Mouse (Mus musculus): ENCODE results near the gene Sphk2. TPM values are rescaled to one million over a fixed set of nuclear protein-coding genes. Genes with fewer than 3 reads are reported as not detected.

Sphk2 gene
- polyA plus RNA-seq, 1 experiment from 2014 or later = 43.4 TPM

DNA sequence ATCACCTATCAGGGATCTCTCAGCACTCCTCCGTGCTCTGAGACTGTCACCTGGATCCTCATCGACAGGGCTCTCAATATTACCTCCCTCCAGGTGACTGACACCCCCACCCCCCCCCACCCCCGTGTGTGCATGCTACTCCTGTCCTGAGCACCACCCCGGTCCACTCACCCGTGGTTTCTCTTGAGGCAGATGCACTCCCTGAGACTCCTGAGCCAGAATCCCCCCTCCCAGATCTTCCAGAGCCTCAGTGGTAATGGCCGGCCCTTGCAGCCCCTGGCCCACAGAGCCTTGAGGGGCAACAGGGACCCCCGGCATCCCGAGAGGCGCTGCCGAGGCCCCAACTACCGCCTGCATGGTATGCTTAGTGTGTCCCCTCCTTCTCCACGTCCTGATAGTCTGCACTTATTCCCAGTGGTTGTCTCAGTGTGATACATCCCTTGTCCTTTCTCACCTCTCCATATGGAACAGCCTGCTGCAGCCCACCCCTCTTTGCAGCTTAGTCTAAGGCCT, 14.2 kb downstream of the Sphk2 start:
- Histone ChIP-seq H3K4me3 (replicated peaks) (peak overlapping the region; percentile 54), H3K27ac (replicated peaks) (peak overlapping the region; percentile 91), H3K9me3 (replicated peaks) (no peaks in the 10 kb centered on the region), H3K9ac (no peak overlapping the region), H3K27me3 (peaks cover 20% of the 10 kb centered on the region), H3K4me1 (peaks cover 69% of the 10 kb centered on the region), H3K36me3 (no peaks in the 10 kb centered on the region), H3K4me2 (replicated peaks) (peak overlapping the region; percentile 87)
- 41% methylated on average over 12 of the region's 12 CpGs for WGBS
- ATAC-seq (ENCODE audit: insufficient number of reproducible peaks, low FRiP score, low TSS enrichment, low read depth) = no peak

DNA sequence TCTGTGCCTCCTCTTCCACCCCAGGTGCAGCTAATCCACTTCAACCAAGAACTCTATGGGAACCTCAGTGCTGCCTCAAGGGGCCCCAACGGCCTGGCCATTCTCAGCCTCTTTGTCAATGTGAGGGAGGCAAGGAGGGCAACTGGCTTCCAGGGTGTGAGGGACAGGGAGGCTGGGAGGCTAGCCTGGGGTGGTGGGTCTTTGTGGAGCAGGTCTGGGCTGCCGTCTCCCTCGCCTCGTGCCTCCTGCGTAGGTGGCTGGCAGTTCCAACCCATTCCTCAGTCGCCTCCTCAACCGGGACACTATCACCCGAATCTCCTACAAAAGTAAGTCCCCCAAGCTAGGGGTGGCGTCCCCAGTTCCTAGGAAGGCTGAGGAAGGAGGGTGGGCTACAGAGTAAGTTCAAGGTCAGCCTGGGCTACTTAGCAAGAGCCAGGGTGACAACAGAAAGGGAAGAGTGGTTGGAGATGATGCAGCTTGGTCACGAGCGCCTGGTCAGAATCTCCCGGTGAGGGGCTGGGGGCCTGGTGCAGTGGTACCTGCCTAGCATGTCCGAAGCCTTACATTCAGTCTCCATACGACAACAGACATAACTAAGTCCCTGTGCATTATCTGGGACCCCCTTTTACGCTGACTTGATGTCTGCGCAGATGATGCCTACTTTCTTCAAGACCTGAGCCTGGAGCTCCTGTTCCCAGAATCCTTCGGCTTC, 14.8 kb downstream of the Sphk2 start:
- Histone ChIP-seq H3K4me2 (replicated peaks) (peak overlapping the region; percentile 87; the same call in 1 of the 2 replicates), H3K4me1 (peaks cover 62% of the 10 kb centered on the region), H3K4me3 (replicated peaks) (no peak overlapping the region), H3K27me3 (peaks cover 24% of the 10 kb centered on the region), H3K9ac (no peak overlapping the region), H3K27ac (replicated peaks) (peak overlapping the region; percentile 91; the same call in 1 of the 2 replicates), H3K36me3 (no peaks in the 10 kb centered on the region), H3K9me3 (replicated peaks) (no peaks in the 10 kb centered on the region)
- WGBS = 89% methylated on average over 17 of the region's 17 CpGs
- no peak for ATAC-seq (ENCODE audit: insufficient number of reproducible peaks, low FRiP score, low TSS enrichment, low read depth)

DNA sequence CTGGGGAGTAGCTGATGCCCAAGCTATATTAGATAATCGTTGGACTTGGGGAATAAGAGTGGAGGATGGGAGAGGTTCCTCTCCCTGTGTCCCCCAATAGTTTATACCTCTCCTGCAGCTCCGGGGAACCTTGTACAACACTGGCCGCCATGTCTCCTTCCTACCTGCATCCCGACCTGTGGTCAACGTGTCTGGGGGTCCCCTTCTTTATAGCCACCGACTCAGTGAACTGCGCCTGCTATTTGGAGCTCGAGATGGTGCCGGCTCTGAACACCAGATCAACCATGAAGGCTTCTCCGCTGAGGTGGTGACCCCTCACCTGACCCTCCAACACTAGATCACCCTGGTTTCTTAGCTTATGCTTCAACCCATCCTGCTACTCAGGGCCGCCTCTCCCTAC, 15.5 kb downstream of the Sphk2 start:
- Histone ChIP-seq H3K9me3 (replicated peaks) (no peaks in the 10 kb centered on the region), H3K4me1 (peaks cover 56% of the 10 kb centered on the region), H3K27ac (replicated peaks) (no peak overlapping the region), H3K27me3 (peaks cover 24% of the 10 kb centered on the region), H3K4me2 (replicated peaks) (no peak overlapping the region), H3K9ac (no peak overlapping the region), H3K36me3 (no peaks in the 10 kb centered on the region), H3K4me3 (replicated peaks) (no peak overlapping the region)
- 89% methylated on average over 11 of the region's 11 CpGs for WGBS
- ATAC-seq (ENCODE audit: insufficient number of reproducible peaks, low FRiP score, low TSS enrichment, low read depth) = no peak

DNA sequence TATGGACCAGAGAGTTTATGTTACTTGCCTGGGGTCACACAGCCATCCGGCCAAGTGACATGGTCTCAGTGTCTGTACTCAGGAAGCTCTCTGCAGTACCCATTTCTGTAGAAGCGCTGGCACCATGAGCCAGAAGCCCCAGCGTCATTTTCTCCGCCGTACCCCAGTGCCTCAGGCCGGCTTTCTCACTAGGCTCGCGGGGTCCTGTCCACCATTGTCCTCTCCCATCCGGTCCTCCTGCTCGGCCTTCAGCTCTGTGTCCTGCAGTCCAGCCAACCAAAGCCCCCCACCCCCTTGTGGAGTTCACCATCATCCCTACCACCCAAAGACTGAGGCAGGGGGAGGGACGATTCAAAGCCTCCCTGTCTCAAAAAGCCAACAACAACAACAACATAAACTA, 16.2 kb downstream of the Sphk2 start:
- Histone ChIP-seq H3K27me3 (peaks cover 24% of the 10 kb centered on the region), H3K27ac (replicated peaks) (no peak overlapping the region), H3K4me2 (replicated peaks) (peak overlapping the region; percentile 90; the same call in 1 of the 2 replicates), H3K36me3 (no peaks in the 10 kb centered on the region), H3K9ac (no peak overlapping the region), H3K4me3 (replicated peaks) (no peak overlapping the region), H3K4me1 (peaks cover 50% of the 10 kb centered on the region), H3K9me3 (replicated peaks) (no peaks in the 10 kb centered on the region)
- no peak for ATAC-seq (ENCODE audit: insufficient number of reproducible peaks, low FRiP score, low TSS enrichment, low read depth)
- WGBS = 70% methylated on average over 11 of the region's 11 CpGs

DNA sequence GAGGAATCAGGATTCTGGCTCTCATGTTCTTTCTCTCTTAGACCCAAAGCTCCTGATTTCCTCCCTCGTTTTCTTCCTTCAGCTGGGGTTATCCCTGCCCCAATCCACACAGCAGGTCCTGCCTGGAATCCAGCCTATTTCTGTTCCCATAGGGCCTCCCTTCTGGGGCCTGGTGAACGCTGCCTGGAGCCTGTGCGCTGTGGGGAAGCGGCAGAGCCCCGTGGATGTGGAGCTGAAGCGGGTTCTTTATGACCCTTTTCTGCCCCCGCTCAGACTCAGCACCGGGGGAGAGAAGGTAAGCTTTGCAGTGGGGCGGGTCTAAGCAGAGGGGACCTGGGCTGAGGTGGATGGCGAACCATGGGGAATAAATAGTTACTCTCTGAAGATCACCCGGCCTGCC, 16.7 kb downstream of the Sphk2 start:
- 26% methylated on average over 11 of the region's 11 CpGs for WGBS
- peak overlapping the region; percentile 47 for H3K4me3 ChIP-seq (replicated peaks)
- H3K27ac ChIP-seq (replicated peaks) = 0 out of 2 replicates have a peak overlapping the region, but pooled peaks have one; percentile 44
- H3K27me3 ChIP-seq = peaks cover 24% of the 10 kb centered on the region
- no peaks in the 10 kb centered on the region for H3K36me3 ChIP-seq
- H3K9me3 ChIP-seq (replicated peaks) = no peaks in the 10 kb centered on the region
- peak overlapping the region; percentile 28; the same call in 1 of the 2 replicates for H3K9ac ChIP-seq
- peaks cover 45% of the 10 kb centered on the region for H3K4me1 ChIP-seq
- peak overlapping the region; percentile 90 for H3K4me2 ChIP-seq (replicated peaks)
- ATAC-seq (ENCODE audit: insufficient number of reproducible peaks, low FRiP score, low TSS enrichment, low read depth) = no peak

DNA sequence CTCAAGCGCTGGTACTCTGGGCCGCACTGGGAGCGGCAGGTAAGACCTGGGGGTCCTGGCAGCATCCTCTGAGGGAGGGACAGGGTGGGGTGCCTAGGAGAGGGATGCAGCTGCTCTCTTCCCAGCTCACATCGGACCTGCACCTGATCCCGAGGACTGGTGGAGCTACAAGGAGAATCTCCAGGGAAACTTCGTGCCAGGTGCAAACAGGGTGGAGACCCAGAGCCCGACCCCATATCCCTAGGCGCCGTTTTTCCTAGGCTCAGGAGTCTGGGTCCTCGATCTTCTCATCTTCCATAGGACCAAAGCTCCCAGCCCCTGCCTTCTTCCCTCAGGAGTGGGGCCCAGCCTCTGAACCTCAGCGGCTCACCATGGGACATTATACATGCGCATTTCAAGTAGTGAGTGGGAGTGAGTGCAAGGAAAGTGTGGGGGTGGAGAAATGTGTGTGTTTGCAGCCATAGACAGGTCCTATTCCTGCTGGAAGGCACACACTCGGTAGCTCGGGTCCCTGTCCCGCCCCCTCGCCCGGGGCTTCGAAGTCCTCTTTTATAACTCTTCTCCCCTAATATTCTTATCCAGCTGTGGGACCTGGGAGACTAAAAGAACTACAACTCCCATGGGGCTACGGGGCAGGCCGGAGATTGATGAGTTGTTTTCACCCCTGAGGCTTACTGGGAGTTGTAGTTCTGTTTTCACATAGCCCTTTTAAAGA, 17.3 kb downstream of the Sphk2 start:
- WGBS = 1% methylated on average over 20 of the region's 20 CpGs
- Histone ChIP-seq H3K9me3 (replicated peaks) (no peaks in the 10 kb centered on the region), H3K4me3 (replicated peaks) (peak overlapping the region; percentile 47), H3K27me3 (peaks cover 24% of the 10 kb centered on the region), H3K36me3 (no peaks in the 10 kb centered on the region), H3K27ac (replicated peaks) (peak overlapping the region; percentile 39; the same call in 1 of the 2 replicates), H3K9ac (peak overlapping the region; percentile 35), H3K4me1 (peaks cover 43% of the 10 kb centered on the region), H3K4me2 (replicated peaks) (peak overlapping the region; percentile 90)
- no peak for ATAC-seq (ENCODE audit: insufficient number of reproducible peaks, low FRiP score, low TSS enrichment, low read depth)

DNA sequence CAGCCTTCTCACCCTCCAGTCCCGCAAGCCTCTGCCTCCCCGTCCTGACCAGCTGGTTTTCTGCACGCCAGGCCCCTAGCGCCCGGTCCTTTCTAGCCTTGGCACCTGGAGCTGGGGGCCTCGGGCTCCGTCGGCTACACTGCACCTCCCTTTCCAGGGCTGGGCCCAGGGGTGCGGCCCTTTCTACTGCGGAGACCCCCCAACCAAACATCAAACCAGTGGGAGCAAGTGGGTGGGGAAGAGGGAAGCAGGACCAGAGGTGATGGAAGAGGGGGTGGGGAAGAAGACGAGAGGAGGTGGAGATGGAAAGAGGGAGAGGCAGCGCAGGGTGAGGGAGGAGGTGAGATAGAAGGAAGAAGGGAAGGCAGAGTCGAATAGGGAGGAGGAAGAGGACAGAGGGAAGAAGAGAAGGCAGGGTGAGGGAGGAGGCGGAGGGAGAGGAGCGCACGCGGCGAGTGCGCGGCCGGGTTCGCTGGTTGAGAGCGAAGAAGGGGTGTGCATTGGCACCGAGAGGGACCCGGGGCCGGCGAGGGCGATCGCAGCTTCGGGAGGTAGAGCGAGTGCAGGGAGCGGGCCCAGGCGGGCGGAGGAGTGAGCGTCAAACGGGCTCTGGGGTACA, 18.2 kb downstream of the Sphk2 start, which contains the start of gene Car11:
TSS of gene Car11 (plus strand) at position 321 of the 619 bp plus-strand sequence.
- no peaks in the 10 kb centered on the region for H3K36me3 ChIP-seq
- peak within 1 kb of the TSS; percentile 35 for H3K9ac ChIP-seq
- H3K4me2 ChIP-seq (replicated peaks) = peak within 1 kb of the TSS; percentile 90
- peaks cover 24% of the 10 kb centered on the region for H3K27me3 ChIP-seq
- ATAC-seq (ENCODE audit: insufficient number of reproducible peaks, low FRiP score, low TSS enrichment, low read depth) = no peak
- H3K4me3 ChIP-seq (replicated peaks) = peak within 1 kb of the TSS; percentile 47
- H3K27ac ChIP-seq (replicated peaks) = peak within 1 kb of the TSS; percentile 39; the same call in 1 of the 2 replicates
- no peaks in the 10 kb centered on the region for H3K9me3 ChIP-seq (replicated peaks)
- WGBS = 2% methylated on average over 36 of the region's 36 CpGs
- H3K4me1 ChIP-seq = peaks cover 45% of the 10 kb centered on the region

DNA sequence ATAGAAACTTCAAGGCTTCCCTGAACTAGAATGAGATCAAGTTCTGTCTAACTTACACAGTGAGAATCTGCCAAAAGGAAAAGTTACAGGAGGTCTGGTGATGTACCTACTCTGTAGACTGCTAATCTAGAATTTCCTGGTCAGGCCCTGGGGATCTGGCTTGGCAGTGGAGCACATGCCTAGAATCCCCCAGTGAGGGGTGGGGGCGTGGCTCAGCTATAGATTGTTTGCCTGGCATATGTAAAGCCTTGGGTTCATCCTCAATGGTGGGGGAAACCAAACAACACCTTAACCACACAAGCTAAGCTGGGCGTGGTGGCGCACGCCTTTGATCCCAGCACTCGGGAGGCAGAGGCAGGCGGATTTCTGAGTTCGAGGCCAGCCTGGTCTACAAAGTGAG, 19.9 kb downstream of the Sphk2 start:
- Histone ChIP-seq H3K27ac (replicated peaks) (no peak overlapping the region), H3K9me3 (replicated peaks) (no peaks in the 10 kb centered on the region), H3K27me3 (peaks cover 24% of the 10 kb centered on the region), H3K36me3 (no peaks in the 10 kb centered on the region), H3K4me1 (peaks cover 39% of the 10 kb centered on the region), H3K4me3 (replicated peaks) (no peak overlapping the region), H3K9ac (no peak overlapping the region), H3K4me2 (replicated peaks) (no peak overlapping the region)
- no peak for ATAC-seq (ENCODE audit: insufficient number of reproducible peaks, low FRiP score, low TSS enrichment, low read depth)
- 79% methylated on average over 7 of the region's 7 CpGs for WGBS

DNA sequence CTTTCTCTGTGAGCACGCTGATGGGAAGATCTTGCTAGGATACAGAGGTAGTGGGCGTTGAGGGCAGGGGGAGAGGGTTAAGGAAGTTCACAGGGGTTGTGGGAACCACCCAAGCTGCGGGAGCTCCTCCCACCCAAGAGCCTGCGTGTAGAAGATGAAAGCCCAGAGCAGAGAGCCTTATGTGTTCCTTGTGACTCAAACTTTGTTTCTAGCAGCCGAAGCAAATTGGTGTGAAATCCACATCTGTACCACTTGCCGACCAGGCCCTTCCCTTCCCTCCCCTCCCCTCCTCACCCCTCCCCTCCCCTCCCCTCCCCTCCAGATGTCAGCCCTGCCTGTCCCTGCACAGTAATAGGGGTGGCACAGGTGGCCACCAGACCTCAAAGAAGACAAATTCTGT, 22.7 kb downstream of the Sphk2 start:
- peaks cover 18% of the 10 kb centered on the region for H3K27me3 ChIP-seq
- H3K36me3 ChIP-seq = no peaks in the 10 kb centered on the region
- H3K9me3 ChIP-seq (replicated peaks) = no peaks in the 10 kb centered on the region
- H3K27ac ChIP-seq (replicated peaks) = peak overlapping the region; percentile 83
- H3K9ac ChIP-seq = no peak overlapping the region
- H3K4me1 ChIP-seq = peaks cover 27% of the 10 kb centered on the region
- no peak overlapping the region for H3K4me2 ChIP-seq (replicated peaks)
- peak; percentile 53 for ATAC-seq (ENCODE audit: insufficient number of reproducible peaks, low FRiP score, low TSS enrichment, low read depth)
- no peak overlapping the region for H3K4me3 ChIP-seq (replicated peaks)
- WGBS = 20% methylated on average over 6 of the region's 6 CpGs

DNA sequence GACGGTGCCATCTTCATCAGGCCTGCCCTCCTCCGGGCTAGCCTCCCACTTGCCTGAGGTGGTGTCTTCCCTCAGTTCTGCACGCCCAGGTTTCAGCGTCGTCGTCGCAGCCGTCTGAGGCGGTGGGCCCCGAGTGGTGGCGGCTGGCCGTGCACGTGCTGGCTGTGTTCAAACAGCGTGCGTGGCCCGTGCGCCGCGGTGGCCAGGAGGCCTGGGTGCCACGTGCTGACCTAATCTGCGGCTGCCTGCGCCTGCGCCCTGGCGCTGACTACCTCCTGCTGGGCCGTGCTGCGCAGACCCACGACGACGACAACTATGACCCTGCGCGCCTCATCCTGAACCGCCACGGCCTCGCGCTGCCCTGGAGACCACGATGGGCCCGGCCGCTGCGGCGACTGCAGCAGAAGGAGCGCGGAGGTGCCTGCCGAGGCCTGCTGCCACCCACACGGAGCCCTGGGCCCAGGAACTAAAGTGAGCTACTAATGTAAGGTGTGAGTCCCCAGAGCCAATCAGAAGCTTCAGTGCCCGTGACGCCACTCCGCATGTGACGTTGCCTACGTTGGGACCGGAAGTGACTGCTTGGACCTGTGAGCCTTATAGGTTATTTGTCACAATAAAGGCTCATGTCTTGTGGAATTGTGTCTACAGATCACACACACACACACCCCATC, 23.7 kb downstream of the Sphk2 start, which contains the start of gene Sec1:
TSS of gene Sec1 (minus strand) at position 482 of the 671 bp plus-strand sequence.
- Histone ChIP-seq H3K4me1 (peaks cover 17% of the 10 kb centered on the region), H3K27me3 (peaks cover 8% of the 10 kb centered on the region), H3K4me3 (replicated peaks) (no peak within 1 kb of the TSS), H3K27ac (replicated peaks) (peak within 1 kb of the TSS; percentile 83), H3K36me3 (no peaks in the 10 kb centered on the region), H3K9ac (no peak within 1 kb of the TSS), H3K9me3 (replicated peaks) (no peaks in the 10 kb centered on the region), H3K4me2 (replicated peaks) (no peak within 1 kb of the TSS)
- no peak for ATAC-seq (ENCODE audit: insufficient number of reproducible peaks, low FRiP score, low TSS enrichment, low read depth)
- 92% methylated on average over 50 of the region's 50 CpGs for WGBS

Measured in embryonic facial prominence, embryonic 15.5 days (tissue).